Mouse (Mus musculus): ENCODE measurements around the gene Hist1h4h. TPM values are rescaled to one million over a fixed set of nuclear protein-coding genes. Genes with fewer than 3 reads are reported as not detected.
A peak's percentile ranks its signal among the peaks of the same experiment; 100 is the strongest.

Gene Hist1h4h
- total RNA-seq, 2 experiments from 2014 or later = 1,227 to 1,327 TPM

DNA sequence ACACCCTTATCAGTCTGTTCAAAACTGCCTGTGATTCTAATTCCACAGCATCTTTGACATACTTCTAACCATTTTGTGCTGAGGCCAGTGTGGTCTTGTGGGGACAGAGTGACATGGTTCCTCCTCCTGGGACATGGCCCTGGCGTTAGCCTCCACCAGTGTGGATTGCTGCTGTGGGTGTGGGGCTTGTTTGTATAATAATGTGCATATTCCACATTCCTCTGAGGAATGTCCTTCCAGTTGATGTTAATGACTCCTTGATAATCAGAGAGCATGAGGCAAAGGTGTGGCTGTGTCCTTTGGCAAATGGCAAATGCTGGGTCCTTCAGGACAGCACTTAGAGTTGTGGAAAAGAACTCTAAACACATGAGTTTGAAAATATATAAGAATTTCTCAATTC, 17.3 kb upstream of the Hist1h4h start:
- DNase-seq = no peak

GRCm38 (mm10) chr13:23515281-23515680, 15.6 kb upstream of the Hist1h4h start:
- no peak for DNase-seq

DNA sequence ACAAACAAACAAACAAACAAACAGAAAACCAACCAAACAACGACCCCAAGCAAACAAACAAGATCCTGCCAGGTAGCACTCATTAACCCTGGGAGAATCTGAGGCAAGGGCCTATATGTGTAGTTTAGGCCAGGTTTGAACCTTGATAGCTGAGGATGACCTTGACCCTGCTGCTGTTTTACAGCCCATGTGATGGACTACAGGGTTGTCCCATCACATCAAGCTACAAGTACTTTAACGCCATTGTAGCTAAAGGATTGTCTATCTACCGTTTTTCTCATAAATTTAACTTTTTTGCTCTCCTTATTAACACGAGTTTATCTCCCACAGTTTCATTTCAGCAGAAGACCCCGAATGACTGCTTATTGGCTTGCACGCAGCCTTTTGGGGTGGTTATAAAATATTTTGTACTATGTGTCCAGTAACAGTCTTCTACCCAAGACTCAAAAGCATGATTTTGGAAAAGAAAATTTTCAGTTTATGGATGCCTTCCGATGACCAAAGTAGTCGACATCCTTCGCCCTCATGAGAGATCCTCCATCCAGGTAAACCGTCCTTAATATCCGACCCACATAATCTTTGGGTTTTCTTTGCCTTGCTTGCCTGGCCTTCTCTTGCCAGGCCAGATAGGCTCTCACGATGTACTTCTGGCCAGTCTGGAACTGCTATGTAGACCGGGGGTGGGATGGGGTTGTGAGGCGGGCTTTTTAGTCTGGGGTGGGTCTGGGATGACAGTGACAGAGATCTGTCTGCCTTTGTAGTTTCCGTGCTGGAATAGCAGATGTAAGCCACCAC, 14.8 kb upstream of the Hist1h4h start:
- no peak for DNase-seq

DNA sequence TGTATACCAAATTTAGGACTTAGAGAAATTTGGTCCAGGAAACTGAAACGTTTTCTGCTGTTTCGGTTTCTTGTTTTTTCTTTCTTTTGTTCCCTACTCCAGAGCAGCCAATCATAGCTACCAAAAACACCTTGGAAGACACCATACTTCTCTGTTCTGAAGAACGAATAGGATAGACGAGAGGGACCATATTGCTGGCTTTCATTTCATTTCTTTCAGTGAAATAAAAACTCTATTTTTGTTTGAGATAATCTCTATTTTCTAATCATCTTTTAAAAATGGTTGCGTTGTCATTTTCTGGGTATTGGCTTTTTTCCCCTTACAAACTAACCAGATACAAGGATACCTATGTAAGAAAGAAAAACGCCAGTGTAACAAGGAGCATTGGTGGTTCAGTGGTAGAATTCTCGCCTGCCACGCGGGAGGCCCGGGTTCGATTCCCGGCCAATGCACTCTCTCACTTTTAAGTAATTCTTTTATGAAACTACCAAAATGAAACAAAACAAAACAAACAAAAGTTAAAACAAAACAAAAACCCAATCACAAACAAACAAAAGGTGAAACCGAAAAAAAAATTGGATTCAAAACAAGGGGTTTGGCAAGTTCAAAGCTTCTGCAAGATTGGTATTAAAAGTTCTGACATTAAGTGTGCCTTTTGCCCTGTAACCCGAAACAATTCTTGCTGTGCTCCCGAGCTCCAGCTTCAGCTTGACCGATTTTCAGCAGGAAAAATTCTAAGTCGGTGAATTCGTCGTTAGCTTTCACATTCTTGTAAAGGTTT, 13.8 kb upstream of the Hist1h4h start:
- DNase-seq = peak; percentile 79

GRCm38 (mm10) chr13:23517603-23518294, 13.1 kb upstream of the Hist1h4h start:
- DNase-seq = peak; percentile 93

GRCm38 (mm10) chr13:23518295-23518603, 12.6 kb upstream of the Hist1h4h start:
- DNase-seq = no peak

DNA sequence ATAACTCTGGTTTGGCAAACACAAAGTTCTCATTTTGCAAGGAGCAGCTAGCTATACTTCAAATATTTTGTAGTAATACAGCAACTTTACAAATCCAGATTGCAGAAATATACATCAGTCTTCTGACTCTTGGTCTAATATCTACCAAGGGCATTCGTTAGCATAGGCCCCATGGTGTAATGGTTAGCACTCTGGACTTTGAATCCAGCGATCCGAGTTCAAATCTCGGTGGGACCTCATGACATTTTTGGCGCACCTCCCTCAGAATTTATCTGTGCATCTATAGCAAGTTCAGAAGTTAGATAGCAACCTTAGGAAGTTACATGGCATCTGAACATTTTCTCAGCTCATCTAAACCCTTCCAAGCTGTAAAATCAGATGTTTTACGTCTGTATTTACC, 12.0 kb upstream of the Hist1h4h start:
- peak; percentile 86 for DNase-seq

DNA sequence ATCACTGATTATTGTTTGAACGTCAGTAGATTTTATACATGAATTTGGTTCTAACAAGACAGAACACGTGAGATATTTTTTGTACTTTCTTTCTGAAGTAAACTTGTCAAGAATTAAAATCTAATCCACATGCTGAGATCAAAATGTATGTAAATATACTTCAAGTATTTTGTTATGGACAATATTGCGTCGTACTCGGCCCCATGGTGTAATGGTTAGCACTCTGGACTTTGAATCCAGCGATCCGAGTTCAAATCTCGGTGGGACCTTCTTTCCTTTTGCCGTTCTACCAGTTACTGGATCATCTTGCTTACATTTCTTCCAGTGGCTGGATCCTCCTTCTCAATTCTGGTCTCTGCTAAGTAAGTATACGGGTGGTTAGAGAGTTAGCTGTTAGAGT, 11.4 kb upstream of the Hist1h4h start:
- peak; percentile 86 for DNase-seq

DNA sequence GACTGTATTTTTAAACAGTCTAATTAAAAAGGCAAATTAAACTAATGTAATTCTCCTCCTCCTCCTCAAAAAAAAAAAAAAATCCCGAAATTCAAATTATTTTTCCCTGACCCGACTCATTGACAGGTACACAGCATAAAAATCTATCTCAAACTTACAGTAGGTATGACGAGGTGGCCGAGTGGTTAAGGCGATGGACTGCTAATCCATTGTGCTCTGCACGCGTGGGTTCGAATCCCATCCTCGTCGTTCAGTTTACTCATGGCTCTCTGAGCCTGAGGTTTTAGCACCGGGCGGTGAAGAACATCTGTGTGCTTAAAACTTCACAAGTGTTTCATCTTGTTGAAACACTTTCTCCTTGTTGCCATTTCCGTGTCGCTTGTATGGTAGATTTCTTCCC, 9.1 kb upstream of the Hist1h4h start:
- DNase-seq = peak; percentile 83

DNA sequence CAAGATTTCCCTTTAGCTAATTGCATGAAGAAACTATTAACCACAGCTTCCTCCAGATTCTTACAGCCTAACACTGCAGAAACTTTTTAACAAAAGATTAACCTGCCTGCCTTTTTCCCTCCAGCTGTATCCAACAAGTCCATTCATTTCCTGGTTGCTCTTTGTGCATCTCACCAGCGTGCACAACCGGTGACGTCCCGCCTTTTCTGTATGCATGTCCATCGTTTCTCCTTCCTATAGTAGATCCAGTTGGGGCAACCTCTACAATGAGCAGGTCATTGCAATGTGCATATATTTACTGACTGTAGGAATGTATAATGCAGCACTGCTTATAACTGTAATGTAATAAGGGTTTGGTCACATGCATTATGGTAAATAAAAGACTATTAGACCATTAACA, 6.9 kb upstream of the Hist1h4h start:
- no peak for DNase-seq

GRCm38 (mm10) chr13:23524654-23525053, 6.2 kb upstream of the Hist1h4h start:
- peak; percentile 84 for DNase-seq

GRCm38 (mm10) chr13:23525901-23526300, 4.9 kb upstream of the Hist1h4h start:
- no peak for DNase-seq

GRCm38 (mm10) chr13:23526312-23526711, 4.5 kb upstream of the Hist1h4h start:
- peak; percentile 95 for DNase-seq

GRCm38 (mm10) chr13:23529005-23529404, 1.8 kb upstream of the Hist1h4h start:
- DNase-seq = no peak

GRCm38 (mm10) chr13:23529480-23530165, 1.2 kb upstream of the Hist1h4h start:
- DNase-seq = no peak

GRCm38 (mm10) chr13:23530181-23530900, 509 bp upstream of the Hist1h4h start:
- DNase-seq = peak; percentile 73

- DNase-seq = no peak
Observed at GRCm38 (mm10) chr13:23532262-23533075, 1.6 kb downstream of the Hist1h4h start.

GRCm38 (mm10) chr13:23533560-23534367, 2.9 kb downstream of the Hist1h4h start, which contains the start of gene Hist1h2af:
Hist1h2af (plus strand) TSS chr13:23533906.
- peak; percentile 72 for DNase-seq

DNA sequence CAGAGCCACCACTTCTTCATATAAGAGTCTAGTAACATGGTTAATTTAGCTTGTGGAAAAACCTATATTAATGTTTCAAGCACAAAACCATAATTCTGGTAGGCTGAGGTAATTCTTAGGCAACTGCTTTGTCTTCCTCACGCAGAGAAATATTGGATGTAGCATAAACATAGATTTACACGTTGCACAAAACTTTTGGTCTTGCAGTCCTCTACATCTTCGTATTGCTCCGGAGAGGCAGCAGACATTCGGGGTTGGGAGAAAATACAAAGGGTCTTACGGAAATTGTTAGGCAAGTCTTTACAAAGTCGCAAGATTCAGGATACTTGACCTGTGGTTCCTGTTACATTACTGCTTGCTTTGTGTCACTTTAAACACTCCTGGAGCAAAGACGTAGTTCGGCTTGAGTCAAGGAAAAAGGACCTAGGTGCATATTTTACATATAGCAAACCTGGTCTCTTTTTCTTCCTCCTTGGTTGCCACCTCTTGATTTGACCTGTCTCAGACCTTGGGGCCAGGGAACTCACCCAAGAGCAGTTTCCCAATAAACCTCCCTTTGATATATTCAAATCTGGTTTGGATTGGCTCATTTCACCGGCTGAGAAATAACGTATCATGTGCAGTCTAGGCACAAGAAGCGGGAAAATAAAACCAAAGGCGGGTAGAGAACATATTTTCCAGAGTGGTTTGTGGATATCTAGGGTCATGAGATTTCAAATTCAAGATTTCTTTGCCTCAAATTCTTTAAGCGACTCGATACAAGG, 3.7 kb downstream of the Hist1h4h start:
- no peak for DNase-seq
